Mouse (Mus musculus) CD4-positive, CD25-positive, alpha-beta regulatory T cell, adult 2 months (primary cell): ENCODE results near the gene H2al1b.
"Not testable (repeated sequence)": the region's sequence is repeated elsewhere in the genome, so short reads cannot be mapped to it uniquely, and the experiment has no call there.

Source experiments
- DNase-seq: peaks from one replicate; pipeline ENCODE4 v3.0.0-alpha.2; 2012; ENCODE audit warnings: low read depth, low spot score

The H2al1b gene

DNA sequence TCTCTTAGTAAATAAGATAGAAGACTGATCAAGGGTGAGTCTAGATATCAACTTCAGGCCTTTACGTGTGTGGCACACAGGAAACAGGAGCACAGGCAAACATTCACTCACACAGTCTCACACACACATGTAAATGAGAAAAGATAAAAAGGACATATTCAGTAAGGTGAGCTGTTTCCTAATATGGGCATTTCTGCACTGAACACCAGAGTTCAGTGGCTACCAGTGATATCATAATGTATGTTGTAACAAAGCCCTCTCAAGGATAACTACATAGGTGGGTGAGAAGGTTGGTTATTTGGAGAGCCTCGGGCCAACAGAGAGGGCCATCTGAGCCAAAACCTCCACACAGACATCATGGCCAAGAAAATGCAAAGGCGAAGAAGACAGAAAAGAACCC lies at the start of gene H2al1b:
Gene H2al1b (plus strand): TSS at position 301 of the 400 bp plus-strand sequence.
- not testable (repeated sequence) for DNase-seq

DNA sequence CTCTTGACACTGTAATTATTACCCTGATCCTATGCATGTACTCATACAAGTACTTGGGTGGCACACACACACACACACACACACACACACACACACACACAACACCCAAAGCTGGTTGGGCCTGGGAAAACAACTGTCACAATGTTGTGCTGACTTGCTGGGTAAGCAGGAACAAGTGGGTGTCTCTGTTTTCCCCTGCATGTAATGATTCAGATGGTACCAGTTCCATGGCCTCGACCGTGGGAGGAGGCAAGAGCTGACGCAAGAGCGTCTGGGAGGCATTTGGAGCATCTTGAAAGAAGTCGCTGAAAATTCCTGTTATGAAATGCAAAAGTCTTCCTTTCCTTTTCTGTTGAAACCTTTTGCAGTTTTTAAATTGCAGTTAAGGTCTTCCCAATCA lies 48.2 kb upstream of the H2al1b start:
- DNase-seq, result peak; percentile 68

DNA sequence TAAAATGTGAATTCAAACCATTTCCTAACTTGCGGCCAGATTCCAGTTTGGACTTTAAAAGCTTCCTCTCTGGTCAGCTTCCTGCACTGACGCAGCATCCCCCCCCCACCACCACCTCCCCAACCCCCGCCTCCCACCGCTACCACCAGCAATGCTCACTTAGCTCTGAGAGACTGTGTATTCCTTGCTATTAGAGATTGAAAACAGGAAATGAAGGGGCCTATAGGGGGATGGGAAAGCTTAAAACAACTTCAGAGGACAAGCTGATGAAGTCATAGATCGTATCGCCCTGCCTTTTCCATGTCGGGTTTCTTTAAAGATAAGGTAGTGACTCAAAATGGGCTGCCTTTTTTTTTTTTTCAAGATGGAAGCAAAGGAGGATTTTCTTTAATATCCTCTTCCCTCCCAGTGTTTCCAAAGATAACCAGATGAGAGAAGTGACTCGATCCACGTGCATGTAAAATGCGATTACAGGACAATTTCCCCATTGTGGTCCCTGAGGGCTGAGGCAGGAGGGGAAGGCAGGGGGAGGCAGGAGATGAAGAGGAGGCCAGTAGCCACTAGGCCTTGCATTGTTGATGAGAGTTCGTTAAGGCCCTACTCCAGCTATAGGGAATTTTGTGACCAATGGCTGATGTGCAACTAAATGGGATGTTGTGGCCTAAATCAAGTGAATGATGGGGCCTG lies 47.6 kb upstream of the H2al1b start:
- peak; percentile 69 for DNase-seq

DNA sequence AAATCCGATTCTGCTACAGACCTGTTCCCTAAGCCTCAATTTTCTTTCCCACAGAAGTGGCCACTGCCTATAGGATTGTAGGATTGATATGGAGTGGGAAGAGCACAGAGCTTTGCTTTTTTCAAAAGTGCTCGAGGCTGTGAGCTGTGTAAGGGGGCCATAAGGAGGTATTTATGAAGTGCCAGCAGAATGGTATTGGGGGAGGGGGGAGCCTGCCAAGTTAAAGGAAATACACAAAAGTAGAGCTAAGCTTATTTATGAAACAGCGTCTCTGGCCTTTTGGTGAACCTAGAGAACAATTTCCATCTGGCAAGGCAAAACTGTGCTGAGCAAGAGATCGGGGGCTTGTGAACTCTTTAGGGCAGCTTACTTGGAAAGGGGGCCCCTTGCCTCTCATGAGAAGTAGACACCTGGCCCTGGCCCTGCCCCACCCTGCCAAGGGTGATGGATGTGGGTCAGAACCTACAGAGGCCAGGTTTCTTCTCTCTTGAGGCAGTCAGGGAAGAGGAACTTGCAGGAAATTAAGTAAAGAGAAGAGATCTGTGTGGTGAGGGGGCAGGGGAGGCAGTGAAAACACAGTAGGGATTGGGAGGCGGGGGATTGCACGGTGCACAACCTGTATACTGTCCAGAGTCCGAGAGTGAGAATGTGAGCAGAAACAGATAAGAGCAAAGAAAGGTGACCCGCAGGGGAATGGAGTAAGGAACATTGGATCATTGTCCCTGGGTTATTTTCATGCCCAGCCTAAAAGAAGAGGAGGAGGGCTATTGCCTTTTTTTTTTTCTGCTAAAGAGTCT lies 46.5 kb upstream of the H2al1b start:
- peak; percentile 25 for DNase-seq

DNA sequence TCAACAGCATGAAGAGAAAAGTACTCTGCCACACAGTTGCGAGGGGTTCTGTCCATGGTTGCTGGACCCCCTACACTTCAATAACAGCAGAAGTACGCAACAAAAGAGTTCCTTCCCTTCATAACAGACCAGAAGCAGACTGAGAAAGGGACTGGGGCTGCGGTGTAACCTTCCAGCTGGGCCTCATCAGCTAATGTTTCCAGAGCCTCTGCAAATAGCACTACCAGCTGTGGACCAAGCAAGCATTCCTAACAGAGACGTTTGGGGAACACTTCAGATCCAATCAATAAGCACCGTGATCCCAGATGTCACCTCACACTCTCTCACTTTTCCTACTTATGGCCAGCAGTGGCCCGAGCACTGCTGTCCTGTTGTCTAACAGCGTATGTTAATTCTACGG lies 37.3 kb upstream of the H2al1b start:
- DNase-seq, result no peak

DNA sequence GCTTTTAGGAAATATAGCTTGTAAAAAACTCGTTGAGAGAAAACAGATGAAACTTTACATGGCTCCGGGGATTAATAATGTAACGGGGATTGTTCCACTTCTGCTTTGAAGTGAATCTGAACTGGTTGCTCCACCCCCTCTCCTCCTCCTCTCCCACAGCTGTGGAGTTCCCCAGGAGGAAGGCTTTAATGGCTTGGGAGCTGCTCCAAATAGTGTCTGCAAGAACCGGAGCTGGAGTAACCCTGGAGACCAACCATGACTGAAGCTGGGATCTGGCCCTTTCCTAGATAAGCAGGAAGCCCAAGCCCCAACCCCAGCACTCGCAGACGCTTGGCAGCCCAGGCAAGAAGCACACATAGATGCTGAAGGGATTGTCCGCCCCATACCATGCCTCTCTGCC lies 34.4 kb upstream of the H2al1b start:
- DNase-seq, result no peak

DNA sequence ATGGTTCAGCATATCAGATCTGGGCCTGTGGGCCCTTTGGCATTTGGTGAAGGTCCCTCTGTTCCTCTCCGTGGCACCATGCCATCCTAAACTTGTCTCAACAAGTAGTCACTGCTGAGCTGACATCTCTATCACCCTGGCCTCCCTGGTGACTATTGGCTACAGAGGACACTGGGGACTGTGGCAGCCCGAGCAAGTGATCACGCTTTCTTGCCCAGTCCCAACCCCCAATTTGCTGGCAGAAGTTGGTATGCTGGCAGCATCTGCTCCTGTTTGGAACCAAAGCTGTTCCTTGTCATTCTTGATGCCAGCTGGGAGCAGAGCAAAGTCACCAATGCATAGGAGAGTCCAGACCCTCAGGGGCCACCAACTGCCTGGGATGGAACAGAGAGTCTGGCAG lies 33.2 kb upstream of the H2al1b start:
- DNase-seq, result no peak

DNA sequence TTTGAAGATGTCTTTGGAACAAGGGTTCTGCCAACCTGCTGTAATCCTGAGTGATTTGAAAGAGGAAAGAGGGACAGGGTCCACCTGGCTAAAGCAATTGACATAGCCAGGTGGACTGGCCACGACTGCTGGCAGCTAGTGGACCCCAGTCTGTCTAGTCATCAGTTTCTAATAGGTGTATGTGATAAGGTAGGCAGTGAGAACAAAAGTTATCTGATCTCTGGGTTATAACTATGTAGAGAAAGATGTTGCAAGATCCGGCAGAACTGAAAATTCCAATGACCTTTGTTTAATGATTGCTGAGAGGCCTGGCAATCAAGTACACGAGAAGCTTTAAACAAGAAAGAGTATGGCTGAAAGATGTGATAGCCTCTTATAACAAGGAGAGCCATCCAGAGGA lies 29.0 kb upstream of the H2al1b start:
- no peak for DNase-seq

DNA sequence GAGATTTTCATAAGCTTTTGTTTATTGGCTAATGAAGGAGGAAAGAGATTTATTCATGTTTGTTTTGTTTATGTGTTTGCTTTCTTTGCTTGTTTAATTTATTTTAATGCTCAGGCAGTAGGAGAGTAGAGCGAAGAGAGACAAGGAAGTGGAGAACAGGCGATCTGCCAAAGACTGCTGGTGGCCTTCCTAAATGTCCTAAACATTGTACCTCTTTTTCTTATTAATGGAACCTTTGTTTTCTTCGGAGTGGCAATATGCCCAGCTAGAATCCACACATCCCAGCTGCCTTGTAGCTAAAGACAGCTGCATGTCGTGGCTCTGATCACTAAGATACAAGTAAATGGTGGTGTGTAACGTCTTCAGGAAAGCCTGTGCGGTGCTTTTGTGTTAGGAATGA lies 25.1 kb upstream of the H2al1b start:
- DNase-seq, result no peak

DNA sequence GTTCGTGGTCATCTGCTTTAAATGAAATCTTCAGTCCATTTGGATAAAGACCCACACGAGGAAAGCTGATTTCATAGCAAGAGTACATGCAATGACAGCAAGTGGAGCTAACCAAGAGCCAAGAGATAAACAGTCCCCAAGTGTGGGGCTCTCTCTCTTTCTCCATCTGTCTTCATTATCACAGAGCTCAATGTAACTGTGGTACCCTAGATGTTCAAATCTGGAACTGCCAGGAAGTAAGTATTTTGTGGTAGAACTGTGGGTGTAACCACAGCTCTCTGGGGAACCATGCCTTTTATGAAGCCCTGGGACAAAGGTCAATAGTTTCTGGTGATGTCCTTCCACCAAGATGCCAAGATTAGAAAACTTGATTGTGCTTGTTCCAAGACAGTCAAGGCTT lies 21.5 kb upstream of the H2al1b start:
- no peak for DNase-seq

DNA sequence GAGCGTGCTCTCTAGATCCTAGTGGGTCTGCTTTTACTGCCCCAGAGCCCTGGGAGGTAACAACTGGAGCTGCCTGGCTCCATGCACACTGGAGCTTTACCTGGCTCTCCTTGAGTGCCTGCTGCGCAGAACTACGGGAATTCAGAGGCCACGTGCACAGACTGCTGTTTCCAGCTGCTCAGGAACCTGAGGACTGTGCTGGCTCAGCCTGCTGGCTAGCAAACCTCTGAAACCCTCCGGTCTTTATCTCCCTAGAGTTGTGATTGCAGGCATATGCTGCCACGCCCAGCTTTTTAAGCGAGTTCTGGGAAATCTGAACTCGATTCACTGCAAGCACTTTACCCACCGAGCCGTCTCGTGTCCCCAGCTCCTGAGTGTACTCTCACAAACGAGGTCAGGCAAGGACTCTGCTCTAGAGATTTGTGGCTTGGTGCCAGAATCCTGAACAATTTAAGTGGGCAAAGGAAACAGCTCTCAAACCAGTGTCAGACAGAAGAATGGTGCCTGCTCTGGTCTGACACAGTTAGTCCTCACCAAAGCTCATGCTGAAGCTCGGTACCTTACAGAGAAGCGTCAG lies 13.8 kb upstream of the H2al1b start:
- DNase-seq, result no peak

DNA sequence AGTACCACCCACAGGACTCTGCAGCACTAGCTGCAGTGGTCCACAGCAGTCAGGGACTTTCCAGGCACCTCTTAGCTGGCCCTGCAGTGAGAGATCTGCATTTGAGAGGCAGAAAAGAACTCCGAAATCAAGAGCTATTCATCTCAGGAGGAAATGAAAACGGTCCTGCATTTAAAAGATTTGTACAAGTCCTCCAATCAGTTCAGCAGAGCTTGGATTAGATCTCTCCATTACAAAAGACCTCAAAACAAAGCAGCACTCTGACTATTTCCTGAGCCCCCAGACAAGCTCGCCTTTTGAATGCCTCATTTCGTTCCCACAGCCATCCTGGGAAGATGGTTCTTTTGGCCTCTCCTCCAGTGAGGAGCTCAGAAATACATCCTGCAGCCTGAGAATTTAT lies 13.0 kb upstream of the H2al1b start:
- peak; percentile 3 for DNase-seq

DNA sequence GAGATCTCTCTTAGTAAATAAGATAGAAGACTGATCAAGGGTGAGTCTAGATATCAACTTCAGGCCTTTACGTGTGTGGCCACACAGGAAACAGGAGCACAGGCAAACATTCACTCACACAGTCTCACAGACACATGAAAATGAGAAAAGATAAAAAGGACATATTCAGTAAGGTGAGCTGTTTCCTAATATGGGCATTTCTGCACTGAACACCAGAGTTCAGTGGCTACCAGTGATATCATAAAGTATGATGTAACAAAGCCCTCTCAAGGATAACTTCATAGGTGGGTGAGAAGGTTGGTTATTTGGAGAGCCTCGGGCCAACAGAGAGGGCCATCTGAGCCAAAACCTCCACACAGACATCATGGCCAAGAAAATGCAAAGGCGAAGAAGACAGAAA lies 3.3 kb upstream of the H2al1b start, which contains the start of gene H2al1a:
Gene H2al1a (plus strand): TSS at position 301 of the 400 bp plus-strand sequence.
- DNase-seq, result not testable (repeated sequence)

DNA sequence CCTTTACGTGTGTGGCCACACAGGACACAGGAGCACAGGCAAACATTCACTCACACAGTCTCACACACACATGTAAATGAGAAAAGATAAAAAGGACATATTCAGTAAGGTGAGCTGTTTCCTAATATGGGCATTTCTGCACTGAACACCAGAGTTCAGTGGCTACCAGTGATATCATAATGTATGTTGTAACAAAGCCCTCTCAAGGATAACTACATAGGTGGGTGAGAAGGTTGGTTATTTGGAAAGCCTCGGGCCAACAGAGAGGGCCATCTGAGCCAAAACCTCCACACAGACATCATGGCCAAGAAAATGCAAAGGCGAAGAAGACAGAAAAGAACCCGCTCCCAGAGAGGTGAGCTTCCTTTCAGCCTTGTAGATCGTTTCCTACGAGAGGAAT lies 3.1 kb downstream of the H2al1b start, which contains the start of gene H2al1c:
Gene H2al1c (plus strand): TSS at position 301 of the 400 bp plus-strand sequence.
- not testable (repeated sequence) for DNase-seq

DNA sequence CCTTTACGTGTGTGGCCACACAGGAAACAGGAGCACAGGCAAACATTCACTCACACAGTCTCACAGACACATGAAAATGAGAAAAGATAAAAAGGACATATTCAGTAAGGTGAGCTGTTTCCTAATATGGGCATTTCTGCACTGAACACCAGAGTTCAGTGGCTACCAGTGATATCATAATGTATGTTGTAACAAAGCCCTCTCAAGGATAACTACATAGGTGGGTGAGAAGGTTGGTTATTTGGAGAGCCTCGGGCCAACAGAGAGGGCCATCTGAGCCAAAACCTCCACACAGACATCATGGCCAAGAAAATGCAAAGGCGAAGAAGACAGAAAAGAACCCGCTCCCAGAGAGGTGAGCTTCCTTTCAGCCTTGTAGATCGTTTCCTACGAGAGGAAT lies 6.3 kb downstream of the H2al1b start, which contains the start of gene H2al1d:
Gene H2al1d (plus strand): TSS at position 301 of the 400 bp plus-strand sequence.
- not testable (repeated sequence) for DNase-seq

DNA sequence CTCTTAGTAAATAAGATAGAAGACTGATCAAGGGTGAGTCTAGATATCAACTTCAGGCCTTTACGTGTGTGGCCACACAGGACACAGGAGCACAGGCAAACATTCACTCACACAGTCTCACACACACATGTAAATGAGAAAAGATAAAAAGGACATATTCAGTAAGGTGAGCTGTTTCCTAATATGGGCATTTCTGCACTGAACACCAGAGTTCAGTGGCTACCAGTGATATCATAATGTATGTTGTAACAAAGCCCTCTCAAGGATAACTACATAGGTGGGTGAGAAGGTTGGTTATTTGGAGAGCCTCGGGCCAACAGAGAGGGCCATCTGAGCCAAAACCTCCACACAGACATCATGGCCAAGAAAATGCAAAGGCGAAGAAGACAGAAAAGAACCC lies 9.4 kb downstream of the H2al1b start, which contains the start of gene H2al1e:
Gene H2al1e (plus strand): TSS at position 301 of the 400 bp plus-strand sequence.
- DNase-seq, result not testable (repeated sequence)

DNA sequence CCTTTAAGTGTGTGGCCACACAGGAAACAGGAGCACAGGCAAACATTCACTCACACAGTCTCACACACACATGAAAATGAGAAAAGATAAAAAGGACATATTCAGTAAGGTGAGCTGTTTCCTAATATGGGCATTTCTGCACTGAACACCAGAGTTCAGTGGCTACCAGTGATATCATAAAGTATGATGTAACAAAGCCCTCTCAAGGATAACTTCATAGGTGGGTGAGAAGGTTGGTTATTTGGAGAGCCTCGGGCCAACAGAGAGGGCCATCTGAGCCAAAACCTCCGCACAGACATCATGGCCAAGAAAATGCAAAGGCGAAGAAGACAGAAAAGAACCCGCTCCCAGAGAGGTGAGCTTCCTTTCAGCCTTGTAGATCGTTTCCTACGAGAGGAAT lies 12.6 kb downstream of the H2al1b start, which contains the start of gene H2al1f:
Gene H2al1f (plus strand): TSS at position 301 of the 400 bp plus-strand sequence.
- DNase-seq, result not testable (repeated sequence)

DNA sequence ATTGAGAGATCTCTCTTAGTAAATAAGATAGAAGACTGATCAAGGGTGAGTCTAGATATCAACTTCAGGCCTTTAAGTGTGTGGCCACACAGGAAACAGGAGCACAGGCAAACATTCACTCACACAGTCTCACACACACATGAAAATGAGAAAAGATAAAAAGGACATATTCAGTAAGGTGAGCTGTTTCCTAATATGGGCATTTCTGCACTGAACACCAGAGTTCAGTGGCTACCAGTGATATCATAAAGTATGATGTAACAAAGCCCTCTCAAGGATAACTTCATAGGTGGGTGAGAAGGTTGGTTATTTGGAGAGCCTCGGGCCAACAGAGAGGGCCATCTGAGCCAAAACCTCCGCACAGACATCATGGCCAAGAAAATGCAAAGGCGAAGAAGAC lies 15.7 kb downstream of the H2al1b start, which contains the start of gene H2al1g:
Gene H2al1g (plus strand): TSS at position 301 of the 400 bp plus-strand sequence.
- DNase-seq, result not testable (repeated sequence)

DNA sequence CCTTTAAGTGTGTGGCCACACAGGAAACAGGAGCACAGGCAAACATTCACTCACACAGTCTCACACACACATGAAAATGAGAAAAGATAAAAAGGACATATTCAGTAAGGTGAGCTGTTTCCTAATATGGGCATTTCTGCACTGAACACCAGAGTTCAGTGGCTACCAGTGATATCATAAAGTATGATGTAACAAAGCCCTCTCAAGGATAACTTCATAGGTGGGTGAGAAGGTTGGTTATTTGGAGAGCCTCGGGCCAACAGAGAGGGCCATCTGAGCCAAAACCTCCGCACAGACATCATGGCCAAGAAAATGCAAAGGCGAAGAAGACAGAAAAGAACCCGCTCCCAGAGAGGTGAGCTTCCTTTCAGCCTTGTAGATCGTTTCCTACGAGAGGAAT lies 19.0 kb downstream of the H2al1b start, which contains the start of gene H2al1h:
Gene H2al1h (plus strand): TSS at position 301 of the 400 bp plus-strand sequence.
- not testable (repeated sequence) for DNase-seq

DNA sequence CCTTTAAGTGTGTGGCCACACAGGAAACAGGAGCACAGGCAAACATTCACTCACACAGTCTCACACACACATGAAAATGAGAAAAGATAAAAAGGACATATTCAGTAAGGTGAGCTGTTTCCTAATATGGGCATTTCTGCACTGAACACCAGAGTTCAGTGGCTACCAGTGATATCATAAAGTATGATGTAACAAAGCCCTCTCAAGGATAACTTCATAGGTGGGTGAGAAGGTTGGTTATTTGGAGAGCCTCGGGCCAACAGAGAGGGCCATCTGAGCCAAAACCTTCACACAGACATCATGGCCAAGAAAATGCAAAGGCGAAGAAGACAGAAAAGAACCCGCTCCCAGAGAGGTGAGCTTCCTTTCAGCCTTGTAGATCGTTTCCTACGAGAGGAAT lies 22.1 kb downstream of the H2al1b start, which contains the start of gene H2al1i:
Gene H2al1i (plus strand): TSS at position 301 of the 400 bp plus-strand sequence.
- not testable (repeated sequence) for DNase-seq

DNA sequence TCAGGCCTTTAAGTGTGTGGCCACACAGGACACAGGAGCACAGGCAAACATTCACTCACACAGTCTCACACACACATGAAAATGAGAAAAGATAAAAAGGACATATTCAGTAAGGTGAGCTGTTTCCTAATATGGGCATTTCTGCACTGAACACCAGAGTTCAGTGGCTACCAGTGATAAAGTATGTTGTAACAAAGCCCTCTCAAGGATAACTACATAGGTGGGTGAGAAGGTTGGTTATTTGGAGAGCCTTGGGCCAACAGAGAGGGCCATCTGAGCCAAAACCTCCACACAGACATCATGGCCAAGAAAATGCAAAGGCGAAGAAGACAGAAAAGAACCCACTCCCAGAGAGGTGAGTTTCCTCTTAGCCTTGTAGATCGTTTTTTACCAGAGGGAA lies 25.3 kb downstream of the H2al1b start, which contains the start of gene H2al1j:
Gene H2al1j (plus strand): TSS at position 301 of the 400 bp plus-strand sequence.
- not testable (repeated sequence) for DNase-seq

DNA sequence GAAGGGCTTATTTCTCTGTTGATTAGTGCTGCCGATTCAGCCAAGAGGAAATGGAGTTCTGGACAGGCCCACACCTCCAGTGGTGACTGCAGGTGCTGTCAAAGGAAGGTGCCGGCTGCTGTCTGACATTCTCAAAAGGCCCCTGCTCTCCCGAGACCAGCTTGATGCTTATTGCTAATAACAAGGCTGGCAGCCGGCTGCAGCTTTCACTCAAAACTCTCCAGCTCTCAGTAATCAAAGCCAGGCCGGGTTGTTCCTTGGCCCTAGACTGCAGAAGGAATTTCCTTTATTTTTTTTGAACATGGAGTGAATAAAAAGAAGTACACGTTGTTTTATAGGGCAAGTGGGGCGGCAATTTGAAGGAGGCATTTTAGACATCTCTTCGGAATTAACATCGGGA lies 43.5 kb downstream of the H2al1b start:
- no peak for DNase-seq
